8 mouse cellular contexts compared by ENCODE assay signal in the genomic region with DNA sequence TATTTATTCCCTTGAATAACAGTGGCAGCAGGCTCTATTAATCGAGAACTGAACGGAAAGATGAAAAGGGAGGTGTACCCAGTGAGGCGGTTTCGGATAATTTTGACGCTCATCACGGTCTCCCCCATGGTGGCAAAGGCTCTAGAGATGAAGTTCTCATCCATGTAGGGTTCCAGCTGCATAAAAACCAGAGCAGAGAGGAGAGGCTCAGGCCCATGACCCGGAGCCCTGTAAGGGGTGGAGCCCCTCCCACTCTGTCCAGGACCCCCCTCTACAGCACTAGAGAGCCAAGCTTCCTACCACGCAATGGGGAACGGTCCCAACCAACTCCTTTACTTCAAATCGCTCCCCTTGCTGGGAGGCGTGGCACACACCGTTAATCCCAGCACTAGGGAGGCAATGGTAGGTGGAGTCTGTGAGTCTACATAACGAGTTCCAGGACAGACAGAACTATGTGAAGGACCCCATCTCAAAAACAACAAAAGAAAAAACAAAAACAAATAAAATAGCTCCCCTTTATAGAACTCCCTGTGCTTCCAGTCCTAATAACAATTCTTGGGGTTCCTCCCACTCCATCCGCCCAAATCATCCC. TPM values are rescaled to one million over a fixed set of nuclear protein-coding genes. Genes with fewer than 3 reads are reported as not detected.
DNase-seq lines count a peak whose midpoint lies in the region; ATAC-seq and TF ChIP-seq lines count a peak whose summit lies in the region.

No protein-coding gene starts in this region.

- peak overlapping the region; percentile 99 for H3K4me3 ChIP-seq in megakaryocyte, embryonic 14.5 days (replicated peaks)
- peak overlapping the region; percentile 76 for H3K4me3 ChIP-seq in embryonic fibroblast, embryonic 13.5 days (ENCODE audit: insufficient read depth, low read length)
- peak overlapping the region; percentile 83 for H3K4me3 ChIP-seq in limb, embryonic 12.5 days (replicated peaks)
- H3K4me3 ChIP-seq in stomach, embryonic 14.5 days (ENCODE audit: low read depth, low read length): peak overlapping the region; percentile 79

- peaks cover 57% of the 10 kb centered on the region for H3K36me3 ChIP-seq in megakaryocyte, embryonic 14.5 days (replicated peaks; ENCODE audit: low read length)
- H3K36me3 ChIP-seq in limb, embryonic 12.5 days: peaks cover 49% of the 10 kb centered on the region
- H3K36me3 ChIP-seq in stomach, embryonic 14.5 days (ENCODE audit: control insufficient read depth, insufficient read depth, low read length): peaks cover 36% of the 10 kb centered on the region

- WGBS in limb, embryonic 12.5 days: 50% methylated on average over 14 of the region's 14 CpGs
- WGBS in stomach, embryonic 14.5 days: 47% methylated on average over 14 of the region's 14 CpGs

- H3K27me3 ChIP-seq in megakaryocyte, embryonic 14.5 days (replicated peaks): no peaks in the 10 kb centered on the region
- H3K27me3 ChIP-seq in limb, embryonic 12.5 days: no peaks in the 10 kb centered on the region
- no peaks in the 10 kb centered on the region for H3K27me3 ChIP-seq in stomach, embryonic 14.5 days (ENCODE audit: control insufficient read depth, insufficient read depth, low read length)

- no peaks in the 10 kb centered on the region for H3K9me3 ChIP-seq in megakaryocyte, embryonic 14.5 days
- no peaks in the 10 kb centered on the region for H3K9me3 ChIP-seq in limb, embryonic 12.5 days
- H3K9me3 ChIP-seq in stomach, embryonic 14.5 days (ENCODE audit: control insufficient read depth, low read depth, low read length): no peaks in the 10 kb centered on the region

- no peak for TF ChIP-seq POLR2A in embryonic fibroblast, embryonic 13.5 days (IDR thresholded peaks at IDR 0.05; ENCODE audit: low read depth, low read length)

- TF ChIP-seq CTCF in embryonic fibroblast, embryonic 13.5 days (IDR thresholded peaks at IDR 0.05; ENCODE audit: borderline replicate concordance, insufficient read depth, low read length): no peak

- H3K4me2 ChIP-seq in limb, embryonic 12.5 days: peak overlapping the region; percentile 65
- peak overlapping the region; percentile 83 for H3K4me2 ChIP-seq in stomach, embryonic 14.5 days (replicated peaks; ENCODE audit: low read depth, low read length)

- no peak for DNase-seq in spleen, postnatal 14 days (ENCODE audit: low spot score in 2 of 2)
- DNase-seq in cerebellum, adult 18-20 months: no peak
- DNase-seq in adrenal gland, postnatal 25 days: no peak

- H3K27ac ChIP-seq in embryonic fibroblast, embryonic 13.5 days (ENCODE audit: insufficient read depth, low read length): peak overlapping the region; percentile 65; the same call in 1 of the 2 replicates
- H3K27ac ChIP-seq in limb, embryonic 12.5 days: peak overlapping the region; percentile 89
- H3K27ac ChIP-seq in stomach, embryonic 14.5 days (ENCODE audit: low read length): peak overlapping the region; percentile 87

- ATAC-seq in megakaryocyte, adult 5-6 weeks (ENCODE audit: poor library complexity, severe bottlenecking): no peak
- no peak for ATAC-seq in limb, embryonic 12.5 days (ENCODE audit: insufficient number of reproducible peaks, insufficient read depth, low FRiP score, low TSS enrichment, low read depth)
- ATAC-seq in stomach, embryonic 14.5 days (ENCODE audit: insufficient number of reproducible peaks, insufficient read depth, low FRiP score, low read depth): no peak; the same call in 1 of the 2 replicates

- peaks cover 29% of the 10 kb centered on the region for H3K4me1 ChIP-seq in megakaryocyte, embryonic 14.5 days
- peaks cover 4% of the 10 kb centered on the region for H3K4me1 ChIP-seq in embryonic fibroblast, embryonic 13.5 days (ENCODE audit: control insufficient read depth, insufficient read depth, low read length)
- H3K4me1 ChIP-seq in limb, embryonic 12.5 days (replicated peaks): peaks cover 6% of the 10 kb centered on the region
- 0 out of 2 replicates have a peak, but pooled peaks cover 8% of the 10 kb centered on the region for H3K4me1 ChIP-seq in stomach, embryonic 14.5 days (ENCODE audit: control insufficient read depth, insufficient read depth, low read length)

- H3K9ac ChIP-seq in limb, embryonic 12.5 days (replicated peaks): peak overlapping the region; percentile 84
- H3K9ac ChIP-seq in stomach, embryonic 14.5 days (replicated peaks; ENCODE audit: low read depth, low read length): peak overlapping the region; percentile 82

RNA-seq across cellular contexts. Expression of gene Trnau1ap, which starts 0.9 kb away (rescaled TPM):
- 20.9 and 58.9 TPM in 2 replicates for polyA plus RNA-seq in megakaryocyte, embryonic 14.5 days (2012; ENCODE audit: insufficient read depth, low replicate concordance)
- total RNA-seq in megakaryocyte, adult 5-6 weeks (2015): 25.3 and 32.6 TPM in 2 replicates
- 22.6 and 25.7 TPM in 2 replicates for total RNA-seq in megakaryocyte, adult 5-6 weeks (2017)
- polyA plus RNA-seq in embryonic fibroblast, embryonic 13.5 days (2011; ENCODE audit: insufficient read length, low read depth, missing spikeins): 29.6 and 33.5 TPM in 2 replicates
- polyA plus RNA-seq in limb, embryonic 12.5 days (2016; fragmentation: Nextera tagmentation; extraction: Ambion mirVana): 84.7 and 87.5 TPM in 2 replicates
- 68.3 and 74.8 TPM in 2 replicates for polyA plus RNA-seq in stomach, embryonic 14.5 days (2014; fragmentation: Nextera tagmentation; extraction: Ambion mirVana)
- total RNA-seq in adrenal gland, postnatal 25 days (2021): 35.6 and 37.0 TPM in 2 replicates

RNA-seq across cellular contexts. Expression of gene Rcc1, which starts 24.9 kb away (rescaled TPM):
- polyA plus RNA-seq in megakaryocyte, embryonic 14.5 days (2012; ENCODE audit: insufficient read depth, low replicate concordance): 1.2 and 16.4 TPM in 2 replicates
- total RNA-seq in megakaryocyte, adult 5-6 weeks (2015): 14.0 TPM in 2 replicates
- total RNA-seq in megakaryocyte, adult 5-6 weeks (2017): 20.4 and 21.0 TPM in 2 replicates
- polyA plus RNA-seq in embryonic fibroblast, embryonic 13.5 days (2011; ENCODE audit: insufficient read length, low read depth, missing spikeins): 33.6 and 34.4 TPM in 2 replicates
- 101 and 102 TPM in 2 replicates for polyA plus RNA-seq in limb, embryonic 12.5 days (2016; fragmentation: Nextera tagmentation; extraction: Ambion mirVana)
- 45.3 and 45.5 TPM in 2 replicates for polyA plus RNA-seq in stomach, embryonic 14.5 days (2014; fragmentation: Nextera tagmentation; extraction: Ambion mirVana)
- 17.8 and 22.0 TPM in 2 replicates for total RNA-seq in adrenal gland, postnatal 25 days (2021)

RNA-seq across cellular contexts. Expression of gene Rab42, which starts 25.3 kb away (rescaled TPM):
- not detected in 2 replicates for polyA plus RNA-seq in megakaryocyte, embryonic 14.5 days (2012; ENCODE audit: insufficient read depth, low replicate concordance)
- total RNA-seq in megakaryocyte, adult 5-6 weeks (2015): not detected in 2 replicates
- total RNA-seq in megakaryocyte, adult 5-6 weeks (2017): not detected in 2 replicates
- 0.67 TPM in 1 of 2 replicates, not detected in the other for polyA plus RNA-seq in embryonic fibroblast, embryonic 13.5 days (2011; ENCODE audit: insufficient read length, low read depth, missing spikeins)
- polyA plus RNA-seq in limb, embryonic 12.5 days (2016; fragmentation: Nextera tagmentation; extraction: Ambion mirVana): 1.3 and 1.5 TPM in 2 replicates
- 2.2 and 2.6 TPM in 2 replicates for polyA plus RNA-seq in stomach, embryonic 14.5 days (2014; fragmentation: Nextera tagmentation; extraction: Ambion mirVana)
- total RNA-seq in adrenal gland, postnatal 25 days (2021): 1.8 TPM in 1 of 2 replicates, not detected in the other

RNA-seq across cellular contexts. Expression of gene Taf12, which starts 54.3 kb away (rescaled TPM):
- 0.87 and 14.0 TPM in 2 replicates for polyA plus RNA-seq in megakaryocyte, embryonic 14.5 days (2012; ENCODE audit: insufficient read depth, low replicate concordance)
- 40.8 and 41.2 TPM in 2 replicates for total RNA-seq in megakaryocyte, adult 5-6 weeks (2015)
- 49.0 and 74.5 TPM in 2 replicates for total RNA-seq in megakaryocyte, adult 5-6 weeks (2017)
- 36.5 and 38.3 TPM in 2 replicates for polyA plus RNA-seq in embryonic fibroblast, embryonic 13.5 days (2011; ENCODE audit: insufficient read length, low read depth, missing spikeins)
- polyA plus RNA-seq in limb, embryonic 12.5 days (2016; fragmentation: Nextera tagmentation; extraction: Ambion mirVana): 58.9 and 59.8 TPM in 2 replicates
- 34.8 and 36.2 TPM in 2 replicates for polyA plus RNA-seq in stomach, embryonic 14.5 days (2014; fragmentation: Nextera tagmentation; extraction: Ambion mirVana)
- total RNA-seq in adrenal gland, postnatal 25 days (2021): 29.1 and 30.4 TPM in 2 replicates
